Mouse (Mus musculus) neural tube, embryonic 11.5 days (tissue): Measurements from ENCODE around the gene Manbal. TPM values are rescaled to one million over a fixed set of nuclear protein-coding genes. Genes with fewer than 3 reads are reported as not detected.

Experiments
- ATAC-seq: fragments of 200-750 bp; cut with Nextera tagmentation; 2 replicates; pipeline ENCODE4 v1.8.0; 2017; ENCODE audit warnings: moderate number of reproducible peaks, mild to moderate bottlenecking, moderate TSS enrichment, moderate library complexity; ENCODE audit not compliant: insufficient read depth, low FRiP score, low TSS enrichment
- DNase-seq: peaks from one replicate; pipeline ENCODE4 v3.0.0-alpha.2; 2015; ENCODE audit warnings: low spot score
- H3K27ac ChIP-seq: fragments of 300-500 bp; sonication (generic); 2 replicates; pipeline ENCODE4 v1.5.1; 2014; ENCODE audit warnings: low read depth, mild to moderate bottlenecking, low read length
- H3K27me3 ChIP-seq: fragments of 300-500 bp; sonication (generic); 2 replicates; pipeline ENCODE4 v1.6.1; 2014; ENCODE audit warnings: mild to moderate bottlenecking, low read length, mixed read lengths; ENCODE audit not compliant: control insufficient read depth, insufficient read depth
- H3K36me3 ChIP-seq: fragments of 300-500 bp; sonication (generic); 2 replicates; pipeline ENCODE4 v1.6.1; 2014; ENCODE audit warnings: mild to moderate bottlenecking, low read length, moderate library complexity, mixed read lengths; ENCODE audit not compliant: control insufficient read depth, insufficient read depth
- H3K4me1 ChIP-seq: fragments of 300-500 bp; sonication (generic); 2 replicates; pipeline ENCODE4 v1.6.1; 2014; ENCODE audit warnings: low read length, mixed read lengths; ENCODE audit not compliant: control insufficient read depth, insufficient read depth
- H3K4me2 ChIP-seq: fragments of 300-500 bp; sonication (generic); 2 replicates; pipeline ENCODE4 v1.6.1; 2014; ENCODE audit warnings: low read depth, mild to moderate bottlenecking, moderate library complexity
- H3K4me3 ChIP-seq: fragments of 300-500 bp; sonication (generic); 2 replicates; pipeline ENCODE4 v1.5.1; 2014; ENCODE audit warnings: low read depth, low read length
- H3K9ac ChIP-seq: fragments of 300-500 bp; sonication (generic); 2 replicates; pipeline ENCODE4 v1.6.1; 2014; ENCODE audit warnings: mild to moderate bottlenecking, low read length
- H3K9me3 ChIP-seq: fragments of 300-500 bp; sonication (generic); 2 replicates; pipeline ENCODE4 v1.6.1; 2016; ENCODE audit warnings: low read length; ENCODE audit not compliant: control insufficient read depth
- WGBS: fragments of 180-500 bp; shearing (Covaris S2); extraction: QIAGEN DNeasy Blood & Tissue Kit; methylation state at CpG from one replicate; pipeline ENCODE4 v1.1.7; 2014; 5-methylcytosine and 5-hydroxymethylcytosine counted together
- polyA plus RNA-seq: library from polyadenylated mRNA; unstranded; fragments of >200 nt; fragmentation: Nextera tagmentation; extraction: Ambion mirVana; gene quantifications from 2 replicates; pipeline ENCODE4 v1.2.1, GENCODE M21; 2014

The Manbal gene
- polyA plus RNA-seq, 1 experiment from 2014 or later: 34.9 TPM

DNA sequence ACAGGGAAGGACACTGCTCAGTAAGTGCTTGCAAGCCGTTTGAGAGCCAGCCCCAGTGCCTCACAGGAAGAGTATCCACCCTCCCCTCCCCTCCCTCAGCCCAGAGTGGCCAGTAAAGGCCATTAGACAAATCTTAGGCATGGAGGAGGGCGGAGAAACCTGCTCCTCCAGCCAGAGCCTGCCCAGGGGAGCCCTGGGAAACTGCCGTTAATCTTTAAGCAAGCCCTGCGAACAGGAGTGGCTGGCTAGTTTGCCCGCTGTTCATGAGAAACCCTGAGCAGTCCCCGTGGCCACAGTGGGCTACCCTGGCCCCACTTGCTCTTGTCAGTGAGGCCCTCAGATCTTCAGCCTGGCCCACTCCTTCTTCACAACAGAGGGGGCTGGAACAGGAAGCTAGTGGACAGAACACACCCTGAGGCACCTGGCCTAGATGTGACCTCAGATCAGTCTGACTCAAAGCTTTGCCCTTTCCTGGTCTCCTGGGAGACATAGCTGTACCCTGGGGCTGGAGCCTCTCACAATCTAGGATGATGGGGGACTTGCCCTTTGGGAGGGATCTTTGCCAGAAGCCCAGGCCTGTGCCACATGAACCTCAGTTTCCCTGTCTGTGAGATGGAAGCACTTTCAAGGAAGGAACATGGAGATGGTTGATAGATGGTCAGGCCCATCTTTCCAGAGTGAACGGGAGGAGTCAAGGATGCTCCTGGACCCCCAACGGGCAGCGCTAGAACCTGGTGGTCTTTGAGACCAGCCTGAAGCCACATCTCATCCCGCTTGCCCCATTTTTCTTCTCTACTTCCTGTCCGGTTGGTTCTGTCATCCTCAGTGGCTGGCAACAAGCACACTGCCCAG lies 55.7 kb downstream of the Manbal start:
- H3K36me3 ChIP-seq: no peaks in the 10 kb centered on the region
- 34% methylated on average over 11 of the region's 11 CpGs for WGBS

DNA sequence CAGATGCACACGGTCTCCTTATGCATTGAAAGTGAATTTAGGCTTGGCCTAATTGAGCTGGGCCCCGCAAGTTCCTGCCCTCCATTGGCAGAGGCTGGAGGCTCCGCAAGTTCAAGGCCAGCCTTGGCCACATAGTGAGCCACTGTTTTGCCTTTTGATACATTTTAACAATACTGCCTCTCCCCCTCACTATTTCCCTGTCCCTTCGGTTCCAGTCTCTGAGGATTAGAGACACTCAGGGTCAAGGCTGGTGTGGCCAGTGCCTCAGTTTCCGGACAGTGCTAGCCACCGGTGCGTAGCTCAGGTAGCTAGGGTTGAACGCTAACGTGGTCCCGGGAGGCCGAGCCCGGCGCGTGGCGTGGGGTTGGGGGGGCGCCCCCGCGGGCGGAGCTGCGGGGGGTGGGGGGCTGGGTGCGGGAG lies 56.3 kb downstream of the Manbal start:
- Histone ChIP-seq H3K9me3 (no peaks in the 10 kb centered on the region), H3K9ac (peak overlapping the region; percentile 99), H3K4me1 (peaks cover 20% of the 10 kb centered on the region), H3K4me2 (peak overlapping the region; percentile 88), H3K27me3 (no peaks in the 10 kb centered on the region), H3K36me3 (no peaks in the 10 kb centered on the region), H3K4me3 (peak overlapping the region; percentile 85), H3K27ac (peak overlapping the region; percentile 88)
- 11% methylated on average over 18 of the region's 21 CpGs for WGBS
- peak; percentile 36 for DNase-seq
- no peak for ATAC-seq

More for the DNA sequence above, 55.7 kb downstream of the Manbal start:
- Histone ChIP-seq H3K4me1 (peaks cover 24% of the 10 kb centered on the region), H3K9ac (peak overlapping the region; percentile 99; the same call in 1 of the 2 replicates), H3K9me3 (no peaks in the 10 kb centered on the region), H3K4me2 (peak overlapping the region; percentile 88), H3K27ac (peak overlapping the region; percentile 88), H3K27me3 (no peaks in the 10 kb centered on the region), H3K4me3 (peak overlapping the region; percentile 85)
- peak; percentile 70 for DNase-seq
- no peak for ATAC-seq

DNA sequence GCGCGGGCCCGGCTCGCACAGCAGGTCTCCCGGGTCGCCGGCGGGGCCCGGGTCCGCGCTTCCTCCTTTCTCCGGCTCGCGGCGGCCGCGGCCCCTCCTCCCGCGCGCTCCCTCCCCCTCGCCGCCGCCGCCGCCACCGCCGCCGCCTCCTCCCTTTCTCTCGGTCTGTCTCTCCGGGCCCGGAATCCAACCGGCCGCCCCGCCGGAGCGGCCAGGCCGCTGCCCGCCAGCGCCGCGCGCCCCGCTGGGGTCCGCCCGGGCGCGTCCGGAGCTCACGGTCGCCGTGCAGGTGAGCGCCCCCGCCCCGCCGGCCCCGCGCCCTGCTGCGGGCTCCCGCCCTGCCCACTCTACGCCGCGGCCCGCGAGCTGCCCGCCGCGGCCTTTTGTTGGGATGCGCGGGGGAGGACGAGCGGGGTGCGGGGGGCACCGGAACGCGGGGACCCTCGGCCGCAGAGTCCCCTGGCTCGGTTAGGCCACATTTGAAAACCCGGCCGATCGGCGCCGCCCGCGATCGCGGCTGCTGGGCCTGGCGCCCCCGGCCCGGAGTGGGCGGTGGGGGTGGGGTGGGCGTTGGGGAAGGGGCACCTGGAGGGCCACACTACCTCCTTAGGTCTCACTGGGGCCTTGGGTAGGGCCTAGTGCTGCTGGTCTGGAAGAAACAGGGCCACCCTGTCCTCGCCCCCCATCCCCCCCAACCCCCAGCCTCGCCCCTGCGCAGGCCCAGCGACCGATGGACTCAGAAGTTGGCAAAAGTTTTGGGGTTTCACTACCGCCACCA lies 56.9 kb downstream of the Manbal start:
- Histone ChIP-seq H3K4me3 (peak overlapping the region; percentile 85), H3K9ac (peak overlapping the region; percentile 99), H3K9me3 (no peaks in the 10 kb centered on the region), H3K27me3 (no peaks in the 10 kb centered on the region), H3K4me2 (peak overlapping the region; percentile 88), H3K36me3 (no peaks in the 10 kb centered on the region), H3K27ac (peak overlapping the region; percentile 88), H3K4me1 (peaks cover 19% of the 10 kb centered on the region)
- DNase-seq (peak; percentile 44), ATAC-seq (0 out of 2 replicates have a peak, but pooled peaks have one; percentile 15)
- under 1% methylated on average over 57 of the region's 98 CpGs for WGBS

DNA sequence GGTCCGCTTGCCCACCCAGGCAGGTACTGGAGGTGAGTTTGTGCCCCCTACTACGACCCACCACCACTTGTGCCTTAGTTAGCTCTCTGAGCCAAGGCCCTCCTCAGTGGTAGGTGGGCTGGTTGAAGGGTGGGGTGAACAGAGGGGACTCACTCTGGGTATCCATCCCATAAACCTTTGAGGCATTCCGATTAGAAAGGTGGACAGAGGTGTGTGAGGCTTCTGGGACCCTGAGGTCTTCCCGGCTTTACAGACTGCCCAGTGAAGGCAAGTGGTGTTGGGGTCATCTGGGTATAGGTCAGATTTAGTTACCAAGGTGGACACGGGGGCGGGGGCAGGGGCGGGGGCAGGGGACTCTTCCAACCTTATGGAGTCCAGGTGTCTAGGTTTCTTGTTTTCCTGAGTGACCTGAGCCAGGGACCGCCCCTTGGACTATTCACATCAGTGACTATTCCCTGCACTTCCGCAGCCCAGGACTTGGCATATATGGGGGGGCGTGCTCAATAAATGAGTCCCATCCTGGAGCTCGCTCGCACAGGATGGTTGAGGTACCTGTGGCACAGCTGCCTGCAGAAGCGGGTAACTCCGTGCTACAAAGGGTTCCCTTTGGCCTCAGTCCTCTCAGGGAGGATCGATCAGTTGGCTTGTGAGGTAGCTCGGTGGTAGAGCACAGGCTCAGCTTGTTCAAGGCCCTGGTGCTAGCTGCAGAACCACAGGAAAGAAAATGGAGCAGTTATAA lies 57.7 kb downstream of the Manbal start:
- Histone ChIP-seq H3K4me1 (peaks cover 19% of the 10 kb centered on the region), H3K9ac (peak overlapping the region; percentile 99), H3K27me3 (no peaks in the 10 kb centered on the region), H3K4me2 (peak overlapping the region; percentile 88), H3K4me3 (peak overlapping the region; percentile 85), H3K36me3 (0 out of 2 replicates have a peak, but pooled peaks cover 2% of the 10 kb centered on the region), H3K9me3 (no peaks in the 10 kb centered on the region), H3K27ac (peak overlapping the region; percentile 88; the same call in 1 of the 2 replicates)
- DNase-seq: no peak
- 64% methylated on average over 16 of the region's 16 CpGs for WGBS
- peak; percentile 25; the same call in 1 of the 2 replicates for ATAC-seq

DNA sequence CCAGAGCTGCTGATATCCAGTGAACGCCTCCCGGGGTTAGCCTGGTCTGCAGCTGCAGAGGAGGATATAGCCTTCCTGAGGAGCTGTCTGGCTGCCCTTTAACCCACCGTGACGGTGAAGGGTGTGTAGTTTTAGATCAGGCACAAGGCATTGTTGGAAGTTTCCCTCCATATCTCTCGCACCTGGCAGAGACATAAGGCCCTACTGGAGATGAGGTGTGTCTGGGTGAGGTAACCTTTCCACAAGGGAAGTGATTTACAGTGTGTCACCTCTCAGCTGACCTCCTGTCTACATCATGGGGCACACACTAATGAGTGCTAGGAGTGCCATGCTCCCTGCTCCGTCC lies 58.2 kb downstream of the Manbal start:
- H3K27ac ChIP-seq: no peak overlapping the region
- ATAC-seq: no peak

DNA sequence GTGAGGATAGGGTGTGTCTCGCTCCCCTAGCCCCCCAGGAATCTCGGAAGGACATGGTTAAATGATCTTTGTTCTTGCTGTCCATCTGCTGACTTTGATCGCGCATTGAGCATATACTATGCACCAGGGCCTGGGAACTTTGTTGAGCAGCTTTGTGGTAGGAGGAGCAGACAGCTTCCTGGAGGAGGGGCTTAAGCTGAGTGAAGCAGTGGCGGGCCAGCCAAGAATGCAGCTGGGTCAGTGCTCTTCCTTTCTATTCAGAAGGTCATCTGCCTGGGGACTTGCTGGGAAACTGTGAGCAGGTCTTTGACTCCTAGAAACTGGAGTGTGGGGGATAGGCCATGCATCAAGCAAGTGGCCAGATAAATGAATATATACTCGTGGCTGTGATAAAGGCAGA lies 58.8 kb downstream of the Manbal start:
- Histone ChIP-seq H3K9ac (0 out of 2 replicates have a peak overlapping the region, but pooled peaks have one; percentile 5), H3K4me1 (peaks cover 19% of the 10 kb centered on the region)
- 75% methylated on average over 6 of the region's 6 CpGs for WGBS

More for the DNA sequence above, 58.2 kb downstream of the Manbal start:
- H3K9ac ChIP-seq: 0 out of 2 replicates have a peak overlapping the region, but pooled peaks have one; percentile 99
- H3K27me3 ChIP-seq: no peaks in the 10 kb centered on the region
- peaks cover 19% of the 10 kb centered on the region for H3K4me1 ChIP-seq
- peak overlapping the region; percentile 88 for H3K4me2 ChIP-seq
- DNase-seq: no peak
- 0 out of 2 replicates have a peak, but pooled peaks cover 2% of the 10 kb centered on the region for H3K36me3 ChIP-seq
- H3K4me3 ChIP-seq: no peak overlapping the region
- 66% methylated on average over 6 of the region's 6 CpGs for WGBS
- H3K9me3 ChIP-seq: no peaks in the 10 kb centered on the region

DNA sequence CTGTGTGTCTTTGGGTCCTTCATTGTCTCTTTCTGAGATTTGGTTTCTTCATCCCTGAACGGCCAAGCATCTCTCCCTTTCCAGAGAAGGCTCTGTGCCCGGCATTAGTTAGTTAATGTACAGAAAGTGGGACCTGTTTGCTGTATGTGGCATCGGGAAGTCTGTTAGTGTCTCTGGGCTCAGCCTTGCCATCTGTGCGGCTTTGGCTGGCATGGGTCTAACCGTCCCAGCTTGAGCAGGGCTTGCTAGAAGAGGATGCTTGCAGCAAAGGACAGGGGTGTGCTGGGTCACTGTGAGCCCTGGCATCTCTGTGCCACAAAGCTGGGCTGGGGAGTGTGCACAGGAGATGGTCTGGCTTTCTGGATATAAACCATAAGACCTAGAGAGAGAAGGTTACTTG lies 59.8 kb downstream of the Manbal start:
- Histone ChIP-seq H3K4me2 (no peak overlapping the region), H3K9me3 (no peaks in the 10 kb centered on the region), H3K27ac (no peak overlapping the region), H3K4me3 (no peak overlapping the region), H3K9ac (no peak overlapping the region), H3K27me3 (no peaks in the 10 kb centered on the region), H3K36me3 (0 out of 2 replicates have a peak, but pooled peaks cover 4% of the 10 kb centered on the region), H3K4me1 (peaks cover 26% of the 10 kb centered on the region)
- ATAC-seq (no peak), DNase-seq (no peak)
- WGBS: 96% methylated on average over 5 of the region's 5 CpGs

More for the DNA sequence above, 58.8 kb downstream of the Manbal start:
- Histone ChIP-seq H3K27me3 (no peaks in the 10 kb centered on the region), H3K9me3 (no peaks in the 10 kb centered on the region), H3K36me3 (0 out of 2 replicates have a peak, but pooled peaks cover 2% of the 10 kb centered on the region), H3K4me2 (no peak overlapping the region), H3K4me3 (no peak overlapping the region), H3K27ac (no peak overlapping the region)
- DNase-seq (no peak), ATAC-seq (no peak)
